Comparison of ENCODE assay signal across 24 mouse cellular contexts in genomic region chr9:66217970-66218369, GRCm38 (mm10). TPM values are rescaled to one million over a fixed set of nuclear protein-coding genes. Genes with fewer than 3 reads are reported as not detected.
DNase-seq lines count a peak whose midpoint lies in the region; ATAC-seq and TF ChIP-seq lines count a peak whose summit lies in the region.
"Had no signal": no experiment of that assay in that cellular context is flagged by ENCODE, and none has a peak within 500 bp of the region (broad histone marks: within the 10 kb centered on the region; RNA-seq: fewer than 3 reads in every experiment).

No protein-coding gene starts in this region.

- no peak overlapping the region for H3K9ac ChIP-seq in lung, embryonic 14.5 days
- H3K9ac ChIP-seq: embryonic facial prominence, embryonic 12.5 days; forebrain, embryonic 13.5 days; heart, embryonic 12.5 days; hindbrain, embryonic 14.5 days; intestine, embryonic 15.5 days had no signal

- no peak for ATAC-seq in lung, embryonic 14.5 days (ENCODE audit: insufficient read depth)
- ATAC-seq: CD4-positive, CD25-positive, alpha-beta regulatory T cell, adult 4 months; forebrain, embryonic 13.5 days; intestine, embryonic 15.5 days had no signal

- H3K4me1 ChIP-seq in lung, embryonic 14.5 days (ENCODE audit: insufficient read depth) = peaks cover 17% of the 10 kb centered on the region
- H3K4me1 ChIP-seq in brown adipose tissue, adult 24 weeks (ENCODE audit: control insufficient read depth, insufficient read depth, insufficient read length, low read length) = peaks cover 22% of the 10 kb centered on the region

- no peak overlapping the region for H3K4me2 ChIP-seq in lung, embryonic 14.5 days
- H3K4me2 ChIP-seq: embryonic facial prominence, embryonic 12.5 days; forebrain, embryonic 13.5 days; heart, embryonic 12.5 days; hindbrain, embryonic 14.5 days; intestine, embryonic 15.5 days had no signal

- peak; percentile 62 for DNase-seq in gastrocnemius, adult 2 months
- DNase-seq in gastrocnemius, postnatal 10 days = no peak
- no peak for DNase-seq in lung, embryonic 14.5 days
- DNase-seq in lung, postnatal 25 days (ENCODE audit: low spot score) = no peak
- peak; percentile 82 for DNase-seq in 3T3-L1 (ENCODE audit: low read depth, low spot score)
- DNase-seq in right cerebral cortex, postnatal 36 days (ENCODE audit: low spot score in 2 of 2) = no peak
- DNase-seq in layer of hippocampus, adult 11-12 months (ENCODE audit: low spot score) = no peak
- DNase-seq: adrenal gland, adult 8-10 months; adrenal gland, postnatal 36 days; cerebellum, adult 11 months; cerebellum, adult 8-10 months; cerebellum, postnatal 14 days; embryo, embryonic 11 days; gastrocnemius, postnatal 14 days; heart, adult 18-20 months had no signal

- H3K36me3 ChIP-seq in lung, embryonic 14.5 days (ENCODE audit: insufficient read depth) = no peaks in the 10 kb centered on the region
- H3K36me3 ChIP-seq: embryonic facial prominence, embryonic 12.5 days; heart, embryonic 12.5 days; hindbrain, embryonic 10.5 days; intestine, embryonic 15.5 days had no signal

- intact Hi-C loops in gastrocnemius, adult 2 months (cut with DNase I) = loop anchor here (2.0 kb wide), 3 partner anchors 49 to 59 kb away; no protein-coding TSS in a partner anchor

- peak overlapping the region; percentile 89 for H3K27ac ChIP-seq in gastrocnemius, adult 2 months
- H3K27ac ChIP-seq in lung, embryonic 14.5 days (ENCODE audit: low read depth) = peak overlapping the region; percentile 69
- H3K27ac ChIP-seq in brown adipose tissue, adult 24 weeks (replicated peaks; ENCODE audit: low read depth, low read length) = peak overlapping the region; percentile 41
- H3K27ac ChIP-seq: embryonic facial prominence, embryonic 12.5 days; forebrain, embryonic 13.5 days; hindbrain, embryonic 10.5 days; hindbrain, embryonic 14.5 days; intestine, embryonic 15.5 days had no signal

- WGBS in lung, embryonic 14.5 days = 62% methylated on average over 4 of the region's 4 CpGs

- no peaks in the 10 kb centered on the region for H3K9me3 ChIP-seq in lung, embryonic 14.5 days (ENCODE audit: low read depth, low read length)
- H3K9me3 ChIP-seq: embryonic facial prominence, embryonic 12.5 days; forebrain, embryonic 13.5 days; G1E; heart, embryonic 12.5 days; hindbrain, embryonic 10.5 days; intestine, embryonic 15.5 days had no signal

- no peaks in the 10 kb centered on the region for H3K27me3 ChIP-seq in lung, embryonic 14.5 days (ENCODE audit: insufficient read depth, low read length)
- H3K27me3 ChIP-seq: embryonic facial prominence, embryonic 12.5 days; forebrain, embryonic 13.5 days; heart, embryonic 12.5 days; intestine, embryonic 15.5 days had no signal

- no peak for TF ChIP-seq CTCF in gastrocnemius, adult 2 months (IDR thresholded peaks at IDR 0.05)
- no peak for TF ChIP-seq CTCF in lung, embryonic 14.5 days (IDR thresholded peaks at IDR 0.05; ENCODE audit: low read depth)

- H3K4me3 ChIP-seq in gastrocnemius, adult 2 months = no peak overlapping the region
- H3K4me3 ChIP-seq in lung, embryonic 14.5 days (ENCODE audit: low read depth, low read length) = no peak overlapping the region
- H3K4me3 ChIP-seq in brown adipose tissue, adult 24 weeks (ENCODE audit: insufficient read depth, low read depth, low read length) = no peak overlapping the region
- H3K4me3 ChIP-seq: embryonic facial prominence, embryonic 12.5 days; forebrain, embryonic 13.5 days; heart, embryonic 12.5 days; hindbrain, embryonic 10.5 days; intestine, embryonic 15.5 days had no signal

RNA-seq across cellular contexts. Expression of gene Dapk2, which starts 59.9 kb away (rescaled TPM):
- 10 to 100 TPM; 24.2 to 38.4 TPM for total RNA-seq in gastrocnemius, adult 2 months (2021)
- 10 to 100 TPM; 15.5 to 19.1 TPM for total RNA-seq in gastrocnemius, postnatal 10 days (2021)
- 5.9 and 7.6 TPM in 2 replicates for polyA plus RNA-seq in lung, embryonic 14.5 days (2014; fragmentation: Nextera tagmentation; extraction: Ambion mirVana)
- 2.9 and 5.9 TPM in 2 replicates for polyA plus RNA-seq in brown adipose tissue, adult 24 weeks (2012; ENCODE audit: insufficient read depth, insufficient read length, missing spikeins)

Comparison
In these comparisons a context has a peak if more than half of its experiments do, and no peak if none do; other contexts are left out.
1. DNase-seq: peak in gastrocnemius, adult 2 months (single experiment) and 3T3-L1 (single experiment); none in gastrocnemius, postnatal 10 days (single experiment), lung, embryonic 14.5 days (single experiment), lung, postnatal 25 days (single experiment), right cerebral cortex, postnatal 36 days (0 of 2) and layer of hippocampus, adult 11-12 months (single experiment).
2. Peak in every context shown above with its lines, with median percentiles within 50 percentile points of each other: H3K27ac ChIP-seq.